18 mouse cellular contexts compared by ENCODE assay signal in the genomic region with DNA sequence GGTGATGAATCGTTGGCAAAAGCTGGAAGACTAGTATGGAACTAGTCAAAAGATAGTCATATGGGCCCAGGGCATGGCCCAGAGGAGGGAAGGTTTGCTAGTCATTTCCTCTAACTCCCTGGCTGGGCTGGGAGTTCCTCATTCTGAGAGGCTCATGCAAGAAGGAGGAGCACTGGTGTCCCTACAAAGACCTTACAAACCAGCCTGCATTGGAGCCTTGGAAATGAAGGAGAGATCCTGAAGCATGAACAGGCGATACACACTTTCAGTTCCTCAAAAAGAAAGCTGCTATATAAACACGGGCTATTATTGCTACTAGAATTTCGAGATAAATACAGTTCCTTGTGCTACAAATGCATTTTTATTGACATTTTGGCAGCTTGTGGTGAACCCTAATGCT. TPM values are rescaled to one million over a fixed set of nuclear protein-coding genes. Genes with fewer than 3 reads are reported as not detected.
A peak's percentile ranks its signal among the peaks of the same experiment; 100 is the strongest.
DNase-seq lines count a peak whose midpoint lies in the region; ATAC-seq lines count a peak whose summit lies in the region.
"Had no signal": no experiment of that assay in that cellular context is flagged by ENCODE, and none has a peak within 500 bp of the region (broad histone marks: within the 10 kb centered on the region; RNA-seq: fewer than 3 reads in every experiment).

No protein-coding gene starts in this region.

- no peaks in the 10 kb centered on the region for H3K9me3 ChIP-seq in heart, embryonic 12.5 days (replicated peaks)
- H3K9me3 ChIP-seq: liver, embryonic 13.5 days had no signal

- peak; percentile 14 to 48 for DNase-seq in heart, adult 9 months (ENCODE audit: low spot score in 2 of 2)
- DNase-seq in B cell, adult 2 months = peak; percentile 34 to 42
- peak; percentile 78 for DNase-seq in MEL-GATA-1-ER (ENCODE audit: extremely low read depth, low read depth)
- DNase-seq in embryo, embryonic 10 days (ENCODE audit: low spot score) = no peak
- no peak for DNase-seq in adrenal gland, adult (ENCODE audit: inconsistent age in 2 of 2, low spot score in 1 of 2)
- DNase-seq: adrenal gland, adult 2 months; cerebellum, adult 8-10 months; forebrain, postnatal 0 days; gastrocnemius, postnatal 36 days; heart, postnatal 10 days; kidney, adult 8-10 months; kidney, postnatal 36 days; liver, embryonic 13.5 days; retina, postnatal 1 day; thymus, postnatal 14 days had no signal

- 0 out of 2 replicates have a peak, but pooled peaks cover 5% of the 10 kb centered on the region for H3K4me1 ChIP-seq in heart, embryonic 12.5 days (replicated peaks)

- H3K4me3 ChIP-seq in heart, embryonic 12.5 days = no peak overlapping the region
- H3K4me3 ChIP-seq: liver, embryonic 13.5 days had no signal

- ATAC-seq in heart, embryonic 12.5 days (ENCODE audit: insufficient number of reproducible peaks, low FRiP score) = no peak
- peak; percentile 90 for ATAC-seq in megakaryocyte progenitor cell, adult 5-6 weeks (replicated peaks; ENCODE audit: poor library complexity)
- ATAC-seq: forebrain, postnatal 0 days had no signal

- H3K4me2 ChIP-seq in heart, embryonic 12.5 days = no peak overlapping the region
- H3K4me2 ChIP-seq: liver, embryonic 13.5 days had no signal

- no peak overlapping the region for H3K9ac ChIP-seq in heart, embryonic 12.5 days
- H3K9ac ChIP-seq: forebrain, postnatal 0 days; liver, embryonic 13.5 days had no signal

- 83% methylated on average over 4 of the region's 4 CpGs for WGBS in heart, embryonic 12.5 days

- no peak overlapping the region for H3K27ac ChIP-seq in heart, embryonic 12.5 days (ENCODE audit: poor library complexity, severe bottlenecking)
- H3K27ac ChIP-seq: liver, embryonic 13.5 days; stomach, postnatal 0 days had no signal

- H3K36me3 ChIP-seq in heart, embryonic 12.5 days = peaks cover 18% of the 10 kb centered on the region

- H3K27me3 ChIP-seq in heart, embryonic 12.5 days (replicated peaks) = no peaks in the 10 kb centered on the region
- H3K27me3 ChIP-seq: liver, embryonic 13.5 days had no signal

RNA-seq across cellular contexts. Expression of a gene that starts 40.2 kb away (rescaled TPM):
- 59.7 and 68.4 TPM in 2 replicates for polyA plus RNA-seq in heart, embryonic 12.5 days (2016; fragmentation: Nextera tagmentation; extraction: Ambion mirVana)
- 59.9 and 60.3 TPM in 2 replicates for total RNA-seq in megakaryocyte progenitor cell, adult 5-6 weeks (2015)
- total RNA-seq in megakaryocyte progenitor cell, adult 5-6 weeks (2017) = 87.1 and 123 TPM in 2 replicates

RNA-seq across cellular contexts. Expression of a gene that starts 59.5 kb away (rescaled TPM):
- 5.7 and 6.9 TPM in 2 replicates for polyA plus RNA-seq in heart, embryonic 12.5 days (2016; fragmentation: Nextera tagmentation; extraction: Ambion mirVana)
- 54.0 and 58.6 TPM in 2 replicates for total RNA-seq in megakaryocyte progenitor cell, adult 5-6 weeks (2015)
- 45.6 and 50.2 TPM in 2 replicates for total RNA-seq in megakaryocyte progenitor cell, adult 5-6 weeks (2017)

Comparison
In these comparisons a context has a peak if more than half of its experiments do, and no peak if none do; other contexts are left out.
1. DNase-seq: peak in heart, adult 9 months (2 of 2), B cell, adult 2 months (2 of 2) and MEL-GATA-1-ER (single experiment); none in embryo, embryonic 10 days (single experiment) and adrenal gland, adult (0 of 2).